Mouse (Mus musculus) lung, adult 2 months (tissue): ENCODE results near the gene Rbm7.

Experiments
- CTCF ChIP-seq: fragments of 200-500 bp; IDR thresholded peaks from 2 replicates; pipeline ENCODE4 v1.5.1; 2011; ENCODE audit warnings: mild to moderate bottlenecking, low read length, control low read depth; ENCODE audit not compliant: insufficient read depth
- POLR2A ChIP-seq: fragments of 200-500 bp; IDR thresholded peaks from 2 replicates; pipeline ENCODE4 v1.6.1; 2011; ENCODE audit warnings: low read depth, mild to moderate bottlenecking, control low read depth, low read length, borderline replicate concordance; ENCODE audit errors: extremely low read depth

GRCm38 (mm10) chr9:48474367-48474766 is 20.7 kb downstream of the Rbm7 start:
- TF ChIP-seq POLR2A (no peak), CTCF (no peak)
